Mouse (Mus musculus) kidney, adult 11 months (tissue): ENCODE measurements around the gene Tox4.

Experiments
- DNase-seq: peaks from one replicate; pipeline ENCODE4 v3.0.0; 2022

The Tox4 gene

DNA sequence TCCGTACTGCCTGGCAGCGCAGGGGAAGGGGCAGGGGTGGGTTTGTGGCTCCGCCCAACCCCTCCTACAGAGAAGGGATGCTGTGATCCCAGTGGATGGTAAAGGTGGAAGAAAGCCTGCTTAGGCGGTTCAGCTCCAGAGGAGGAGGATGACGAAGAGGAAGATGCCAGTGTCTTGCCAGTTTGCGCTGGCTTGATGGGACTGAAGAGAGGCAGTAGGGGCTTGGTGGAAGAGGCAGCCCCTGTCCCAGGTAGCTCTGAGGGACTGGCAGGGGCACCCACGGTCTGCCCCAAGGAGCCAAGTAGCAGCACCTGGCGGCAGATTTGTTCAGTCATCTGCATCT is 35.8 kb downstream of the Tox4 start:
- DNase-seq = no peak

DNA sequence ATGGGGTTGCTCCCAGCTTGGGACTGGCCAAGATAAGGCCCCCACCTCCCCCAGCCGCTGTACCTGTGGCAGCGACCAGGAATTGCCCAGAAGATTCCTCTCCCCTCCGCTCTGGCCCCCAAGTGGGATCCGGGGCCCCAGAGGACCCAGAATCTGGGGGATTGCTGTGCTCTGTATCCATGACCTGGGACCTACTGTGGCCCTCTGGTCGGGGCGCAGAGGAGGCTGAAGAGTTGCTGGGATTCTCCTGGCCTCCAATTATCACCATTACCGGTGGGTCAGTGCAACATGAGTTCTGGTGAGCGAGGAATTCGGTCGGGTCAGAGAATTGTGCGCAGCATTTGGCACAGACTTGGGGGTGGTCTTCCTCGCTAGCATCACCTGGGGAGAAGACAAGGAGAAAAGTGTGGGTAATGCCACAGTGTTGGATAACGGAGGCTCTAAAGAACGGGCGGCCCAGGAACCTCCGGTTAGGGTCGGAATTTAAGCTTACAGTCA is 36.4 kb downstream of the Tox4 start:
- DNase-seq = no peak

DNA sequence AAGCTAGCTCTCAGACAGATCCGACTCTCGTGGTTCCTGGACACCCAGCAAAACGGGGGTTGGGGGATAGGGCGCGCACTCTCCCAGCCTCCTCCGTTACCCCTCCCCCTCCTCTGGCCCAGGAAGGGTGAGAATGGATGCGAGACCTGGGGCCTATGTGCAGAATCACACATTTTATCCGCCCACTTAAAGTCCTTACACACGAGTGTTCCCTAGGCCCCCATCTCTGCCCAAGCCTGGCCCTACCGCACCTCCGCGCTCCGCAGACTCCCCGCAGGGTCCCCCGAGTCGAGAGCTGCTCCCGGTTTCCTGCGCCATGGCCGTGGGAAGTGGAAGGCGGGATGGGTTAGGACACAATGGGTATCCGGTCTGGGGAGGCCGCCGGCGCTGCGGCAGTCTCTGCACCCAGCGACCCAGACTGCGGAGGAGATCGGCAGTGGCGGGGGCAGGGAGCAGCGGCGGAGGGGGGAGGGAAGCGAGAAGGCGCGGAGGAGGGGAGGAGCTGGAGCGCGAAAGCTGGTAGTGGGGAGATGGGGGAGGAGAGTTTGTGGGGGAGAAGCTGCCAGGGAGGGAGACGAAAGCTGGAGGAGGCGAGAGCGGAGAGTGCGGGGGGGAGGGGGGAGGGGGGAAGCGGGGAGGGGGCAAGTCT is 37.0 kb downstream of the Tox4 start:
- peak; percentile 50 for DNase-seq

DNA sequence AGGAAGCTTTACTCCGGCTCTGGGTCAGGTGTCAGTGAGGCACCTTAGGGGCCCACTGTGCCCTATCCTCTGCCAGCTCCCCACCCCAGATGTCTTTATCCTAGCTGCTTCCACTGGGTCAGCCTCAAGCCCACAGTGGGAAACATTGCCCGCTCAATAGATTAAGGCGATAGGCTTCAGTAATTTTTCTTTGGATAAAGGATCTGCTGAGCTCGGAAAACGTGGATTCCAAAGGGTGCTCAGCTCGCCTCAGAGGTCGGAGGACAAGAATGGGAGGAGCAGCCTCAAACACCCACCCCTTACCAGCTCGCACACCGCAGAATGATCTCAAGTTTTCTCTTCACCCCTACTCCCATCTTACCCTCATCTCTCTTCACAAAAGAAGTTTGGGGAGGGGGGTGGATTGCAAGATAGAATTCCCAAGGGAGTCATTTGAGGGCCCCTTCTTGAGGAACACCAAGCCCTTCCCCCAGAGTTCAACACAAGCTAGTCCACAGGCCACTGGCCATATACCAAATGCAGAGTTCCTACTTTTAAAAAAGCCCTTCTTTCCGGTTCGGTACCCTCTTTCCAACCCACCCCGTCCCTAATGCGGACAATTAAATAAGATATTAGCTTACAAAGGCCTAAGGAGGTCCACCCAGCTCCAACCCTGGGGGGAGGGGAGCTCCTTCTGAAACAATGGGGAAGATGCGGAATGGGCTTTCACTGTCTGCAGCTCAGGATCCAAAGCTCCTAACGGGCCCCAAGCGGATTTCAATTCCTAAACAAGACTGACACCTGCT is 37.7 kb downstream of the Tox4 start:
- DNase-seq = peak; percentile 71

DNA sequence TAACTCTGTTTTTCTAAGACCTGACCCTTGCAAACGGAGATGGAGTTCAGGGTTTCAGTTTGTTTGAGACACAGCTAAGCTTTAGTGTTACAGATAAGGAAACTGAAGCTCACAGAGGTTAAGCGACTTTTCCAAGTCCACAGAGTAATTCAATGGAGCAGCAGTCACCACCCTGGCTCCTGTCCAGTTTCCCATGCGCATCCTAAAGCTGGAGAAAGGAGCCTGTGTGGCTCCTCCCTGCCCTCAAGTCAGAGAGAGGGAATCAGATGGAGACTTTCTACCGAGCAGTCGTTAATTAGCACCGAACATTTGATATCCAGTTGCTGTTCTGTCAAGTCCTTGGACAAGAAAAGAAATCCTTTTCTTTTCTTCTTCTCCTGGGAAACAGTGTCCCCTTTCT is 40.4 kb downstream of the Tox4 start:
- DNase-seq = no peak

DNA sequence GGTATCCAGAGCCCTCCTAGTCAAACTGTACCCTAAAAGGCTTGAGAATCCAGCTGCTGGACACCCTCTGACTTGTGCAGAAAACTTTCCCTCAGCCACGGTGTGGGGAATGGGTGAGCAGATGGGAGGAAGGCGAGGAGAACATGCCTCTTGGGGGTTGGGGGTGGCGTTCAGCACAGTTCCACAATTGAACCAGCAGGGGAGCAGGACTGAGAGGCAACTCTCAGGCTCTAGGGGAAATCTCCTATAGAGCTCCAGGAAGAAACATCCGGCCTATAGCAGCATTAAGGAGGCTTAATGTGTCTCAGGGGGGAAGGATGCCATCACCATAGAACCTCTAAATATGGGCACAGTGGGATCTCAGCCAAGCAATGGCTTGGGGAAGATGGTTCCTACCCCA is 46.9 kb downstream of the Tox4 start:
- DNase-seq = no peak

DNA sequence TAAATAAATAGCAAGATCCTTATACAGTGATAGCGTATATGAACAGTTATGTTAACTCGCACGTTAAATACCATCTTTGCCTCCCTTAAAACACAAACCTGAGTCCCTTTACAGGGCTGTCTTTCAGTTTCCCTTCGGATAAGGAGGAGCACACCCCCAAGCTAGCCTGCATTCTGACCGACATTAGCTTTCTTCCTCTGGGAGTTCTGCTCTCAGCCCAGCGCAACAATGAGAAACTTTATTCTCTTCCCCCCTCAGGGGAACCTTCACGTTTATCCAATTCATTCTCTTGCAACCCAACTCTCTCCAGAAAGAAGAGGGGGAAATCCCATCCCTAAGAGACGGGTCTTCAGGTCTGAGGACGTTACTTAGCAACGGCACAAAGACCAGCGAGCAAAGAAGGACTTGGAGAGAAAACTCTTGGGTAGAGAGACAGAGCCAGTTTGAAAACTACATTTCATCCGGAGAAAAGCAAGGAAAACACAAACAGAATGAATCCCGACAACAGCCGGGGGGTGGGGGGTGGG is 48.5 kb downstream of the Tox4 start:
- DNase-seq = no peak

DNA sequence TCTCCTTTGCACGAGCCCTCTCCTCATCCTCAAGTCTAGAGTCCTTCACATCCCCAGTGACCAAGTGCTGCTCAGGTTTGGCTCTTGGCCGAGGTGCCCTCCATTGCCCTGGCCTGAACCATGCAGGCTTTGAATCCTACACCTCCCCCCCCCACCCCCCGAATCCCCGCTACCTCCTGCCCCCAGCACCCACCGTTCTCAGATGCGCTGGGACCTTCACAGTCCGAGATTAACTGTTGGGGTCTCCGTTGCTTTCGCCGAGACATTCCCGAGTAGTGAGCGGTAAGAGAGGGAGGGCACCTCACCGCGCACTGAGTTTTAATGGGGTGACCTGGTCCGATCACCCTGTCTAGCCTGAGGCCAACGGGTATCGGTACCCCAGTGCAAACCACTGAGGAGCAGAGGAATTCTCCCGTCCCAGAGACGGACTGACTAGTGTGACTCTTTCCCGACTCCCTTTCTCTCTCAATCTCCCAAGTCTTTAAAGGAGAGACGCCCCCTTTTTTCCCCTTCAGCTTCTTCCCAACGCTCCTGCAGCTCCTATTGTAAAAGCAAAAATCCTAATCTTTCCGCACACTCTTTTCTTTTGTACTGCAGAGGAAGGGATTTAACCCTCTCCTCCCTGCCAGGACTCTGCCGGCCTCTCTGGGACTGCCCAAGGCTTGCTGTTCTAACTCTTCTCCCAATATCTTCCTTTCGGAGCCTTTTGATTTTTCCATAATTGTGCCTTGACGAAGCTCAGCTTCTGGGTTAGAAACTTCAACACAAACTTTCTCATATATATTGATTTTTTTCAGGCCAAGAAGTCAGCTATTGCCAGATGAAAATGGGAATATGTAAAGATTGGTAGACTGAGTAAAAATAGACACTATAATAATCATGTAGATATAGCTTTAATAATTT is 49.2 kb downstream of the Tox4 start, which contains the start of gene Sall2:
TSS of gene Sall2 (minus strand) at position 853 of the 903 bp plus-strand sequence.
- no peak for DNase-seq

DNA sequence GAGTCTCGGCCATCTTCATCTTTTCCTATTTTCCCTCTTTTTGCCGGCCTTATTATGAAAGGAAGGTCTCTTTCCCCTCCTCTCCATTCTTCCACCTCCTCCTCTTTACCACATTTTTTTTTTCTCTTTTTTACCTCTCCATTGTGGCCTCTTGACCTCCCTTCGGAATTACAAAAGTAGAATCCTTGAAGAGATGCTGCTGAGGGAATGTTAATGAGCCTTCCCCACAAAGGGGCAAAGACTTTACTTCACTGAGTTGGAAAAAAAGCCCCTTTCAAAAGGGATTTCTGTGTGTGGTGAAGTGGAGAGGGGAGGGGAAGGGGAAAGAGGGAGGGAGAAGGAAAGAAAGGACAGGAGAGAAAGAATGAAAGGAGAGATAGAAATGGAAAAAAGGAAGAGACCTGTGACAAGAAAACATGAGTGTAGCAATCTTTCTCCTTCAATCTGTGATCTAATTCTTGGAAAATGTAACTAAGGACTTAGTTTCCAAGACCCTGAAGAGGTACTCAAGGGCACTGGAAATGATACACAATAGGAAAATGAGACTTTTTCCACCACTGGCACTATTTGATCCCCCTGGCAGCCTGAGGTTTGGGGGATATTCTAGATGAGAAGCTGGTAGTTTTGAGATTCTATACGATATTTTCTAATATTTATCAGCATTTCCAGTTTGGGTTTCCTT is 52.3 kb downstream of the Tox4 start:
- DNase-seq = no peak

DNA sequence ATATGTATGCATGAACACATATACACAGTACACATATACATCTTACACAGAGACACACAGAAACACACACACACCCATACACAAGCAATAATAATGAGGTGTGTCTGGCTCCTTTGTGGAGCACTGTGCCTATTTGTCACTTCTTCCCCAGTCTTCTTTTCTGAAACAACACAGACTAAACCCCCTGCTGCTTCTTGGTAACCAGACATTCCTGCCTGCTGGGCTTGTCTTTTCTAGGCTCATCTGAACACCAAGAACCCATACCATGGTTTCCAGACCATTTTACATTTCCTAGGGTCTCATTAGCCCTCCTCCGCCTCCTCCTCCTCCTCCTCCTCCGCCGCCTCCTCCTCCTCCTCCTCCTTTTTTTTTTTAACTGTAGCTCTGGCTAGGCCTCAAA is 53.2 kb downstream of the Tox4 start:
- no peak for DNase-seq

DNA sequence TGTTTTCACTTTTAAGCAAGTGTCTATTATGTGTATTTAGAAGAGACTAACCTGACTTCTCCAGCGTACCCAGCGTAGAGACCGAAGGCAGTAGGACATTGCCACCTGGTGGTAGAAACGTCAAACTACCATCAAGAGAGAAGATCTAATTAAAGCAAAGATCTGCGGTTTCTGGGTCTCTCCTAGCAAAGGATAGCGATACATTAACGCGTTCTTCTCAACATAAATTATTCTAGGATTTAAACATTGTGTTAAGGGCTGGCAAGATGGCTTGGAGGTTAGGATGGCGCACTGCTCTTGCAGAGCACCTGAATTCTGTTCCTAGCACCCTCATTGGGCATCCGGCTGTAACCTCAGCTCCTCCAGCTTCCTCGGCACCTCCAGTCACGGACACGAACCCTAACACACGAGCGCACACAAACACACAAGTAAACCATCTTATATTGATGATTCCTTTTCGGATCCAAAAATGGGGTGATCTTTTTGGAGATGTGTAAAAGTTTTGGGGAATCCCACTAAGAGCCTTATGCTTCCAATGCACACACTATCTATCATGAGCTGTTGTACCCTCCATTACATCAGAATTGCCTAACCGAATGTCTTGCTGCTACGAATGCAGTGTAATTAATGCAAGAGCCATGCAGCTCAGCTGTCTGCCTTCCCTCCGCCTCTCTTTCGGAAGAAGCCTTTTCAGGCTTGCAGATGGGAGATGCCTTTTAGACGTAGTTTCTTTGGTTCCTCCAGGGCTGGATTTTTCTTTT is 60.0 kb downstream of the Tox4 start:
- DNase-seq = peak; percentile 25

DNA sequence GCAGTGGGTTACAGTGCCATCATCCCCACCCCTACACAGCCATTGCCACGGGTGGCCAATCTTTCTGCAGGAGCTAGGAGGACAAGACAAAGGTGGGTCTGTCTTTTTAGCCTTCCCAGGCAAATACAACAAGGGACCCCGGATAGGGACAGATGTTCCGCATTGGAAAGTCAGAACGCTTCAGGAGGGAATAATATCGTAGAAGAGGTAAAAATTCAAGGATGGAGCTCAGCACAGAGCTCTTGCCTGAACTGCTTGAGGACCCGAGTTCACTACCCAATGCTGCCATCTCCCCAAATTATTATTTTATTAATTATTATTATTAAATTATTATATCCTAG is 60.5 kb downstream of the Tox4 start:
- DNase-seq = no peak
